Mouse (Mus musculus) heart, postnatal 0 days (tissue): ENCODE data around the gene Ighmbp2.

ENCODE experiments used
- CTCF ChIP-seq: IDR thresholded peaks from 2 replicates; pipeline ENCODE4 v1.5.1; 2016; ENCODE audit warnings: antibody characterized with exemption, control low read depth, low read depth
- EP300 ChIP-seq: IDR thresholded peaks from 2 replicates; pipeline ENCODE4 v1.6.1; 2016; ENCODE audit warnings: antibody characterized with exemption, low read depth

DNA sequence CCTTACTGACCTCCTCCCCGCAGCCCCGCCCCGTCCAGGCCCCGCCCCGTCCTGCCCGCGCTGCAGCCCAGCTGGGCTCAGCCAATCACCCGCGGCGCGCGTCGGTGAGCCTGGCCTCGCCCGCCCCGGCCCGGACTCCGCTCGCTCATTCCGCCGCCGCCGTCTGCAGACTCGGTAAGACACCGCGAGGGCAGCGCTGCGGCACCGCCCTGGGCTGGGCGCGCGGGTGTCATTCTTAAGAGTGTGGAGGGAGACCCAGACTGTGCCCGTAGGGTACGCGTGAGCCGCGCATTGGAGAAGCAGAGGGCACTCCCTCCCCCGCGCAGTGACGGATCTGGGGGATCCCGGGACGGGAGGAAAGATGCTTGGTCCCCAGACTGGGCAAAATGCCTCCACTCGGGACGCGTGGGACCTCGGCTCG lies 40.4 kb upstream of the Ighmbp2 start:
- TF ChIP-seq CTCF (no peak), EP300 (no peak)
